8 mouse cellular contexts compared by ENCODE assay signal in the genomic region with DNA sequence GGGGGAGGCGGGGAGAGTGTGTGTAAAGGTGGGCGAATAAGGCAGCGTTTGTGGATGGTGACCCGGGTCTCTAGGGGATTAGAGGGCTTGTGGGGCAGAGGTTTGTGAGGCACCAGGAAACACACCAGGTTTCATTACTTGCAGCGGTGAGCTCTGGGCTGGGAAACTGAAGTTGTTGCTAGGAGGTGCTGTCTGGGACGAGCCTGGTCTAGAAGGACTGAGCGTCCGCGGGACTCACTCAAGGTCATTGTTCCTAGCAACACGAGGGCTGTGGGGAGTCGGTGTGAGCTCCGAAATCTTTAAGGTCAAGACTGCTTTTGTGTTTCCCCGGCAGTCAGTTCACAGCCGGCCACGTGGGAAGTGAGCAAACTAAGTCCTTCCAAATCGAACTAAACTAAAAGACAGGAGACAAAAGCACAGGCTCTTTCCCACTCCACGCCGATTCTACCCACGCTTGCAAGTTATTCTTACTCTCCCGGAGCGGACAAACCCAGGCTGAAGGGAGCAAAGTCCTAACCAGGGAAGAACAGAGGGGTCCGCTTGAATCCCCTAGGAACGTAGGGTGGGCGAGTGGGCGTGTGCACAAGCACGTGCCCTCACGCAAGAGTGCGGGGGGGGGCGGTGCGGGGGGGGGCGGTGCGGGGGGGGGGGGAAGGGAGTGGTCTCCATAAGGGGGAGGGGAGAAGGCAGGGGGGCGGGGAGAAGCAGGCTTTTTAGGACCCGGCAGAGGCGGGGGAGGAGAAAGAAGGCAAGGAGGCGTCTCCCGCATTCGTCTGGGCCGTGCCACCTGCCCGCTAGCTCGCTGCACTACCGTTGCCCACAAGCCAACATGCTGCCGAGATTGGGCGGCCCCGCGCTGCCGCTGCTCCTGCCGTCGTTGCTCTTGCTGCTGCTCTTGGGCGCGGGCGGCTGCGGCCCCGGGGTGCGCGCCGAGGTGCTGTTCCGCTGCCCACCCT. TPM values are rescaled to one million over a fixed set of nuclear protein-coding genes. Genes with fewer than 3 reads are reported as not detected.
A peak's percentile ranks its signal among the peaks of the same experiment; 100 is the strongest.
DNase-seq lines count a peak whose midpoint lies in the region; ATAC-seq and TF ChIP-seq lines count a peak whose summit lies in the region.

Igfbp2 (plus strand) TSS at position 753 of the 956 bp plus-strand sequence.

- H3K4me2 ChIP-seq in heart, embryonic 11.5 days = peak within 1 kb of the TSS; percentile 79
- peak within 1 kb of the TSS; percentile 66 for H3K4me2 ChIP-seq in liver, postnatal 0 days (ENCODE audit: low read depth, low read length)

- TF ChIP-seq CTCF in brain, embryonic 14.5 days (IDR thresholded peaks at IDR 0.05; ENCODE audit: borderline replicate concordance, extremely low read depth, insufficient read depth, insufficient read length) = no peak
- TF ChIP-seq CTCF in liver, postnatal 0 days (IDR thresholded peaks at IDR 0.05; ENCODE audit: low read depth) = no peak

- no peaks in the 10 kb centered on the region for H3K9me3 ChIP-seq in heart, embryonic 11.5 days (replicated peaks; ENCODE audit: control insufficient read depth, low read length)
- no peaks in the 10 kb centered on the region for H3K9me3 ChIP-seq in liver, postnatal 0 days (ENCODE audit: low read length)

- H3K9ac ChIP-seq in heart, embryonic 11.5 days (ENCODE audit: low read depth, low read length) = peak within 1 kb of the TSS; percentile 67
- H3K9ac ChIP-seq in liver, postnatal 0 days (replicated peaks) = peak within 1 kb of the TSS; percentile 80

- peak; percentile 21; the same call in 1 of the 2 replicates for TF ChIP-seq POLR2A in brain, embryonic 14.5 days (IDR thresholded peaks at IDR 0.05; ENCODE audit: borderline replicate concordance, extremely low read depth, insufficient read depth, insufficient read length, poor library complexity, severe bottlenecking)

- TF ChIP-seq EP300 in liver, postnatal 0 days (IDR thresholded peaks at IDR 0.05; ENCODE audit: low read depth) = no peak

- no peak within 1 kb of the TSS for H3K27ac ChIP-seq in heart, embryonic 11.5 days (ENCODE audit: low read depth, low read length)
- peak within 1 kb of the TSS; percentile 79 for H3K27ac ChIP-seq in liver, postnatal 0 days (ENCODE audit: low read depth)

- H3K27me3 ChIP-seq in heart, embryonic 11.5 days (ENCODE audit: control insufficient read depth, insufficient read depth, low read length) = peaks cover 9% of the 10 kb centered on the region; the same call in 1 of the 2 replicates
- peaks cover 20% of the 10 kb centered on the region for H3K27me3 ChIP-seq in liver, postnatal 0 days (ENCODE audit: insufficient read depth, low read length)

- 0 out of 2 replicates have a peak, but pooled peaks have one; percentile 22 for ATAC-seq in heart, embryonic 11.5 days (replicated peaks; ENCODE audit: insufficient number of reproducible peaks, low FRiP score, low TSS enrichment)
- ATAC-seq in liver, postnatal 0 days = peak; percentile 86

- under 1% methylated on average over 49 of the region's 58 CpGs for WGBS in heart, embryonic 11.5 days (ENCODE audit: insufficient replicate concordance)
- WGBS in liver, postnatal 0 days (ENCODE audit: insufficient replicate concordance) = 2% methylated on average over 31 of the region's 58 CpGs

- no peaks in the 10 kb centered on the region for H3K36me3 ChIP-seq in heart, embryonic 11.5 days (ENCODE audit: control insufficient read depth, insufficient read depth, low read length)
- H3K36me3 ChIP-seq in liver, postnatal 0 days (replicated peaks; ENCODE audit: insufficient read depth, low read length) = no peaks in the 10 kb centered on the region

- peaks cover 12% of the 10 kb centered on the region; the same call in 1 of the 2 replicates for H3K4me1 ChIP-seq in heart, embryonic 11.5 days (ENCODE audit: control insufficient read depth, insufficient read depth, low read length)
- H3K4me1 ChIP-seq in liver, postnatal 0 days (ENCODE audit: insufficient read depth) = peaks cover 5% of the 10 kb centered on the region; the same call in 1 of the 2 replicates

- peak within 1 kb of the TSS; percentile 54 for H3K4me3 ChIP-seq in heart, embryonic 11.5 days (ENCODE audit: low read depth, low read length)
- H3K4me3 ChIP-seq in liver, postnatal 0 days (ENCODE audit: low read depth, low read length) = peak within 1 kb of the TSS; percentile 61

- no peak for DNase-seq in heart, adult 11 months
- peak; percentile 94 for DNase-seq in brain, embryonic 14.5 days (ENCODE audit: low read depth)
- no peak for DNase-seq in gonadal fat pad, adult 2 months (ENCODE audit: low read depth)
- DNase-seq in kidney, postnatal 36 days = peak; percentile 36 to 58
- peak; percentile 77 for DNase-seq in liver, postnatal 0 days
- DNase-seq in right cerebral cortex, postnatal 10 days (ENCODE audit: low spot score in 2 of 2) = peak; percentile 60 to 68
- DNase-seq in natural killer cell, adult 2 months (ENCODE audit: low spot score in 2 of 2) = no peak

RNA-seq across cellular contexts. Expression of gene Igfbp2, which starts in this region (rescaled TPM):
- 87.8 and 88.7 TPM in 2 replicates for polyA plus RNA-seq in heart, embryonic 11.5 days (2014; fragmentation: Nextera tagmentation; extraction: Ambion mirVana)
- 328 and 384 TPM in 2 replicates for polyA plus RNA-seq in brain, embryonic 14.5 days (2012; rRNA removed)
- 31.3 and 35.3 TPM in 2 replicates for polyA plus RNA-seq in gonadal fat pad, adult 2 months (2012; rRNA removed)
- 3,364 and 3,428 TPM in 2 replicates for polyA plus RNA-seq in liver, postnatal 0 days (2015; fragmentation: Nextera tagmentation; extraction: Ambion mirVana)

Comparison
In these comparisons a context has a peak if more than half of its experiments do, and no peak if none do; other contexts are left out.
1. DNase-seq: peak in brain, embryonic 14.5 days (single experiment), kidney, postnatal 36 days (2 of 2), liver, postnatal 0 days (single experiment) and right cerebral cortex, postnatal 10 days (2 of 2); none in heart, adult 11 months (single experiment), gonadal fat pad, adult 2 months (single experiment) and natural killer cell, adult 2 months (0 of 2).